Mouse (Mus musculus) WW6 (cell line): ENCODE measurements around the gene Atp12a.

Source experiments
- DNase-seq: peaks from one replicate; pipeline ENCODE4 v3.0.0-alpha.2; 2013; ENCODE audit warnings: low read depth, low spot score

The Atp12a gene

GRCm38 (mm10) chr14:56364711-56365237, at the start of gene Atp12a:
TSS of gene Atp12a (plus strand) at chr14:56365068.
- DNase-seq: peak; percentile 24

- no peak for DNase-seq
Measured at GRCm38 (mm10) chr14:56315519-56315918, 49.3 kb upstream of the Atp12a start.

DNA sequence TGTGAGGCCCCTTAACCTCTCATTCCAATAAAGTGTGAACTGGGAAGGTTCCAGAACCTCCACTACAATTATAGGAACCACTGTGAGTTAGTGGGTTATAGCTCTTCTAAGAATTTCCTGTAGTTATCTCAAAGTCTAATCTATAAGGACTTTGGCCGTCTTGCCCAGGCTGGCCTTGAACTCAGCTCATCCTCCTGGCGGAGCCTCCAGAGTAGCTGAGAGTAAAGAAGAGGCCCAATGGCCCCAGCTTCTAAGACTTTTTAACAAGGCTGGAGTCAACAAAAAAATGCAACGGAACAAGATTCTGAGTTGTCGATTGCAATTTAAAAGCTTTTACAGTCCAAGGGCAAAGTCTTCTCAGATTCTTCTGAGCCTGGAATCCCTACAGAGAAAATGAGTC, 48.5 kb upstream of the Atp12a start:
- no peak for DNase-seq

- no peak for DNase-seq
Measured at GRCm38 (mm10) chr14:56322982-56323381, 41.9 kb upstream of the Atp12a start.

GRCm38 (mm10) chr14:56325038-56325437, 39.8 kb upstream of the Atp12a start:
- DNase-seq: no peak

DNA sequence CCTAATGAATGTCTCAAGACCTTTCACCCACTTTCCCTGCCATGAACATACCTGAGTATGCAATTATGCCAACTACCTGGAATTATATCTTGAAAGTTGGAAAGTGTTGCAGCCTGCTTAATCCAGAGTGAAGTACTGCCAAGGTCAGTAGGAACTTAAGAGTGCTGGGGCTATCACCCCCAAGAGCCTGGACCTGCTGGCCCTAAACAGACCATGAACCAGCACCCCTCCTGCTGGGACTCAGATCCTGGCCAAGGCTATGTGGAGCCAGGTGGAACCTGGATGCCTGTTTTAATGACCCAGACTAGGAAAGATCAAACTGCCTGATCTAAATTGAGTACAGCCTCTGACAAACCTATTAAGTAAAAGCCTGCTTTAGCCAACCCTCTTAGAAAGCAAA, 31.2 kb upstream of the Atp12a start:
- no peak for DNase-seq

GRCm38 (mm10) chr14:56334437-56334836, 30.4 kb upstream of the Atp12a start:
- no peak for DNase-seq

GRCm38 (mm10) chr14:56336032-56336431, 28.8 kb upstream of the Atp12a start:
- DNase-seq: no peak

- DNase-seq: no peak
Measured at GRCm38 (mm10) chr14:56337075-56337474, 27.8 kb upstream of the Atp12a start.

DNA sequence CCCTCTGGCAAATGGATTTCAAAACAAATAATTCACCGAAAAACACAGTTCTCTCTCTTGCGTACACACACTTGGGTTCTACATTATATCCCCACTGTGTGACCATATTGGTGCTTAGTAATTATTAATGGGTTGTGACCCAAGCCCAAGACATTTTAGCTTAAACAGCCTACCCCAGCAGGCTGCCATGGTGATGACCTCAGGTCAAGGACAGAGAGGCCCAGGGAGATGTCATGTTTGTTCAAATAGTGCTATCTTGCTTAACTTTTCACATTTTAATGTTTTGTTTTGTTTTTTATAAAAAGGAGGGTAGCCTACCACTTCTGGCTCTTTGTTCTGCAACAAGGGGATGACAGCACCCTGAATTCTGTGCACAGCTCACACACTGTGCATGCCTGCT, 27.2 kb upstream of the Atp12a start:
- DNase-seq: no peak

DNA sequence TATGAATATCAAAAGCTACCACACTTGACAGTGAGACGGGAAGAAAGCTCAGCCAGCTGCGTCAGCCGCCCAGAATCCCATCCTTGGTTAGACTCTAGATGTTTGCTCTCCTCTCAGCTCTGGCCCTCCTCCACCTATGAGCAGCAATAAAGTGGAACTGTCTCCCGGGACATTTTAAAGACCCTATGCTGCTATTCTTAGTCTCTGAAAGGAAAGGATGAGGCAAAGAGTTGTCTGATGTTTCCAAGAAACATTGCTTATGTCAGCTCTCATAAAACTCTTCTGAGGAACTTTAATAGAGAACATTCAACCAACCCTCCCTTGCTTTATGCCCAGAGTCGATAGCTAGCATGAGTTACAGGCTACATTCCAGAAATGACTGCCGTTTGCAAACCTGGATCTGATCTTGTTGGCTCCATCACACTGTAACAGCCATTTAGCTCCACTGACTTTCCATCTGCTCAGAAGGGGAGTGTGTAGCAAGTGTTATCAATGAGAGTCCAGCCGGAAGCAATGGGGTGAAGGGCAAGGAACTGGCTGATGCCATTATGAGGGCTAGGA, 25.9 kb upstream of the Atp12a start:
- no peak for DNase-seq

DNA sequence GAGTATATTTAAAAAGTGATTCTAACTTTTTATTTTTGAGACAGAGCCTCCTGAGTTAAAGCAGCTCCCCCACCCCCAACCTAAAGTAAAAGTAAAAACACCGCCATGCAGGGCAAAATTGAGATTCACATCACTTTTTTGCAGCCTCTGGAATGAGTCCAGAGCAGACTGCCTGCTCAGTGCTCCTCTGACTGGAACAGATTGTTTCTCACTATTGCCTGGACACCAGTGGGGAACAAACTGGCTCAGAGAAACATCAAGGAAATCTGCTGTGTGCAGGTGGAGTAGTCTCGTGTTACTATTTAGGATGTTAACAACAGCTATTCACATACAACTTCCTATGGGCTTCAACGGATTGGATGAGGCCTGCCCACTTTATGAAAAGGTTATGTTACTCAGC, 16.2 kb upstream of the Atp12a start:
- no peak for DNase-seq

DNA sequence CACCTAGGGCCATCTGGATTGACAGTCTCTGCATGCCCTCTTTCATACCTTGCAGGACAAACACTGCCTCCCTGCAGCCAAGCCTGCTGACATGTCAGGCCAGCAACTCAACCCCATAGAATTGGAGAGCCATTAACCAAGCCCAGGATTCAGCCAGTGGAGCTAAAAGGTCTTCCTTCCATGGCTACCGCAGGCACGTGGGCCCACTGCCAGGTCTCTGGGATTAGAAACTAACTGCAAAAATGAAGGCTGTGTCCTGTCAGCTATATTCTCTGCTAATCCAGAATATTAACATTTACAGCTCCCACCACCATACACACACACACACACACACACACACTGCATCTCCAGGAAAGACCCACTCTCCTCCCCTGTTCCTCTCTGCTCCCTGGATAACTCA, 15.3 kb upstream of the Atp12a start:
- no peak for DNase-seq

DNA sequence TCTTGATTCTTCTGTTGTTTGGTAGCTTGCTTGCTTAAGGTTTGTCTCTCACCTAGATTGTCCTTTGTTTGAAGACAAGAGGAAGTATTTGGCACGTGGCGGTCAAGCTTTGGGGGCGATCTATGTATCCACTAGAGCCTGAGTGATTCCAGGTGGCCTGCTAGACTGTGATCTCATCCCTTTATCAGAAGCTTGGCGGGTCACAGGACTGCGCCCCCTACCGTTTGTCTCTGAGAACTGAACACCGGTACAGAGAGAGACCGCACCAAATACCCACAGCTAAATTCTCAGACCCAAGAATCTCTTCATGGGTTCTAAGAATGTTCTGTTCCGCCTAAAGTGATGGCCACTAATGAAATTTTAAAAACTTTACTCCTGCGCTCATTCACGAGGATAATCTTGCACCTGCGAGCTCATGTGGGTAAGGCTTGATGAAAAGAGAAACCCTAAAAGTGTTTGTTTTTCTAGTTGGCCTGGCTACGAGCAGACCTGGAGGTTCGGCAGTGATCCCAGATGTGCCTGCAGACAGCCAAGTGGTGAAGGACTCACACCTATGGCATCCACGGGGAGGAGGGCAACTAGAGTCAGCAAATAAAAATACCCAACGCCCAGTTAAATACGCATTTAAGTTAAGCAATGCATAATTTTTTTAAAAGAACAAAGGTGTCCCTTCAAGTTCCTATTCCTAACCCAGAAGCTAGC, 12.8 kb upstream of the Atp12a start:
- peak; percentile 52 for DNase-seq

- DNase-seq: no peak
Measured at GRCm38 (mm10) chr14:56354803-56355202, 10.1 kb upstream of the Atp12a start.

DNA sequence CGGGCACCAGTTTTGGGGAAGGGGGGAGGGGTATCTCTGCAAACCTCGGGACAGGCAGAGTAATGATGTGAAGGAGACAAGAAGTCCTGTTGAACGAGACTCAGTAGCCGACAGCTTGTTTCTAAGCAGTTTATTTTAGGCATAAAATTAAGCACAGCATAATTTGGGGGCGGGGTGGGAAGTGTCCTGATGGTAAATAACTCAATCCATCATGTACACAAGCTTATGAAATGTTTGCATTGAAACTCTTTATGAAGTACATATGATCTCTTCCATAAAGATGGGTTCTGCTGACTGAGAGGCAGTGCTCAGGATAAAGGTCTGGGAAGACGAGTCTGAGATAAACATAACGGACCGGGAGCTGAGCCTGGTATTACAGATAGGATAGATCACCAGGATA, 9.5 kb upstream of the Atp12a start:
- DNase-seq: no peak

GRCm38 (mm10) chr14:56356196-56356595, 8.7 kb upstream of the Atp12a start:
- DNase-seq: no peak

- no peak for DNase-seq
Measured at GRCm38 (mm10) chr14:56358422-56358821, 6.4 kb upstream of the Atp12a start.

DNA sequence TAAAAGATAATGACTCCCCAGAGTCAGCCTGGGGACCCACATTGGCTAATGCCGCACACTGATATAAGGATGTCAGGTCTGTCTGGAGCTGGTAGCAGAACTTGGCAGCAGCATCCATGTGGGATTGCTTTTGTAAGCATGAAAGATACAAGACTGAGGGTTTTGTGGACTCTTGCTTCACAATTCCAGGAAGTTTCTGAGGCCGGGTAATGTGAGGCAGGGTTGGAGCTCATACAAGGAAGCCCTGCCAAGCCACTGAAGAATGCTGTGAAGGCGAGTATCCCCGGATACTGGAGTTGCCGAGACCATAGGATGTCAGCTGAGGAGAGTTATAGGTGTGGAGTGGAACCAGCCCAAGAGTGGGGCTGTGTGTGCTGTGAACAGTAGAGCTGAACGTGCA, 5.7 kb upstream of the Atp12a start:
- no peak for DNase-seq

DNA sequence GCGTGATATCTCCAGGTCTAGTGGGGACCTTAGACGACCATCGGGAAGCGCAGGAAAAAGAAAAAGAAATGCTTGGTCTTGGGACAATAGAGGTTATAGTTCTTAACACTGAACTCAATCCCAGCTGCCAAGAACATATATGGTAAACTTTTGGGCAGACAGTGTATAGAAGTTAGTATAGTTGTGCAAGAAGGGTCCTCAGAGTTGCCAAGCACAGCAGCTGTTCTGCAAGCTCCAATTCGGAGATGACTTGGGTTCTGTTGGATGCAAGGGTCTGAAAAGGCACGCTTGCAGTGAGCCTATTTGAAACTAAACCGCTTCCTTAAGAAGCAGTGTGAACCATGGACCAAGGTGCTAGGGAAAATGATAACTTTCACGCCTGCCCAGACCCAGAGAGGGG, 424 bp downstream of the Atp12a start:
- no peak for DNase-seq

- DNase-seq: no peak
Measured at GRCm38 (mm10) chr14:56366712-56367111, 1.8 kb downstream of the Atp12a start.

DNA sequence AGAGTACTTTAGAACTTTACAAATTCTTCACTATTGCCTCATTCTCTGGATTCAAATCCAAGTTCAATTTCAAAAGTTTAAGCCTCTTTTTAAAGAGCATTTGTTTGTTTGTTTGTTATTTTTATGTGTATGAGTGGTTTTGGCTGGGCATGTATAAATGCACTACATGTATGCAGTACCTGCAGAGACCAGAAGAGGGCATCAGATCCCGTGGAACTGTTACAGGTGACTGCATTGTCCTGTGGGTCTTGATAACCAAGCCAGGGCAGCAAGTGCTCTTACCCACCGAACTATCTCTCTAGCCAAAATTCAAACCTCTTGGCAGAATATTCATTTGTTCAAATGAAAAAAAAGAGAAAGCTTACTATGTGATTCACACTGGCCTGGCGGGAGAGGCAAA, 4.0 kb downstream of the Atp12a start:
- DNase-seq: peak; percentile 33

DNA sequence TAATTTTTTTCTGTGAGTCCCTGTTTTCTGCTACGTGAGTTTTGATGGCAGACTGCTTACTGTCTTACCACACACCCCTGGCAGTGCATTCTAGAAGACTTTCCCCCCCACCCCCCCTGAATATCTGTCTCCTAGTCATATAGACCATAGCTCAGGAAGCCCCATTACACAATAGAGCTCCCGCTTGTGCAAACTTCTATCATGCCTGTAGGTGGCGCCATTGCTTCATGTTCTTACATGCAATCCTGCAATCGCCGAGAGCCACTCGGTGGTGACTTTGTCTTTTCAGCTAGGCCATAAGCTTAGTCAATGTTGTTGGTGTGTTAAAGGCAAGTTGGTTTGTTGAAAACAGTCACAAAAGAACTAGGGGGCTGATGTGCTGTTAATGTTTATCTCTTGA, 10.9 kb downstream of the Atp12a start:
- peak; percentile 46 for DNase-seq
